8 mouse cellular contexts compared by ENCODE assay signal in the genomic region with DNA sequence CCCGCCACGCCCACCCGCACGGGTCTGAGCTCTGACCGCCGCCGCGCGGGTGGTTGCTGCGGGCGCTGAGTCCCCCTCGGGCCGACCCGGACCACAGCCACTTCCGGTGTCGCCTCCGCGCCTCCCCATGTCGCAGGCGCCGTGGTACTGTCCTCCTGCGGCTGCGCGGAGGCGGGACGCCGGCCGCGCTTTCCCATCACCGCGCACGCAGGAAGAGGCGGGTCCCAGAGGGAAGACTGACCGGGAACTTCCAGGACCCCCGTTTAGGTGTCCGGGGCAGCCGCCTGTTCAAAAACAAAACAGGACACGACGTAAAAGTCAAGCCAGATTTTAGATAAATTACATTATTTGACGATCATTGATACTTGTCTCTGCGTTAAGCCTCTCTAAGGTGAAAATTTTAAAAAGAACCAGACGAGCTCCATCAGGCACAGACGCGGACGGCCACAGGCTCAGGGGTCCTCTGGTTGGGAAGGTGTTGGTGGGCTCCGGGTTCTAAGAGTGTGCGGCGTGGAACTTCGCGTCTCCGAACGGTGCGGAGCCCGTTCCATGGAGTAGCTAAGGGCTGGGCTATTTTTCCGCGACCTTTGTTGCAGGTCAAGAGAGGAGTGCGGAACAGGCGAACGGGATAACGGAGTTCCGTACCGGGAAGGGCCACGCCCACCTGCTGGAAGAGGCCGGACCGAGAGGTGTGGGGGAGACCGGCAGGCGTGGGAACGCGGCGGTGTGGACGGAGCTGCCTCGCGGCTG. TPM values are rescaled to one million over a fixed set of nuclear protein-coding genes. Genes with fewer than 3 reads are reported as not detected.
DNase-seq lines count a peak whose midpoint lies in the region; ATAC-seq and TF ChIP-seq lines count a peak whose summit lies in the region.

A gene (minus strand): TSS at position 199 of the 750 bp plus-strand sequence.
A gene (plus strand): TSS at position 456 of the 750 bp plus-strand sequence.

- H3K79me2 ChIP-seq in C2C12 (ENCODE audit: control insufficient read depth, insufficient read depth), result peaks cover 77% of the 10 kb centered on the region

- TF ChIP-seq POLR2A in brain, embryonic 14.5 days (IDR thresholded peaks at IDR 0.05; ENCODE audit: borderline replicate concordance, extremely low read depth, insufficient read depth, insufficient read length, poor library complexity, severe bottlenecking), result peak; percentile 62

- H3K36me3 ChIP-seq in C2C12 (ENCODE audit: control insufficient read depth, insufficient read depth), result peaks cover 32% of the 10 kb centered on the region
- peaks cover 48% of the 10 kb centered on the region for H3K36me3 ChIP-seq in erythroblast, embryonic 14.5 days (ENCODE audit: control insufficient read depth)
- peaks cover 20% of the 10 kb centered on the region for H3K36me3 ChIP-seq in heart, embryonic 12.5 days
- H3K36me3 ChIP-seq in kidney, postnatal 0 days (ENCODE audit: insufficient read depth, low read length), result peaks cover 12% of the 10 kb centered on the region
- H3K36me3 ChIP-seq in liver, embryonic 11.5 days (ENCODE audit: control insufficient read depth, insufficient read depth, low read length), result peaks cover 13% of the 10 kb centered on the region
- H3K36me3 ChIP-seq in stomach, embryonic 14.5 days (ENCODE audit: control insufficient read depth, insufficient read depth, low read length), result peaks cover 13% of the 10 kb centered on the region

- H3K27ac ChIP-seq in heart, embryonic 12.5 days (ENCODE audit: poor library complexity, severe bottlenecking), result peak within 1 kb of the TSS; percentile 98
- peak within 1 kb of the TSS; percentile 95 for H3K27ac ChIP-seq in kidney, postnatal 0 days
- peak within 1 kb of the TSS; percentile 79 for H3K27ac ChIP-seq in liver, embryonic 11.5 days (ENCODE audit: low read depth, low read length)
- H3K27ac ChIP-seq in stomach, embryonic 14.5 days (ENCODE audit: low read length), result peak within 1 kb of the TSS; percentile 95

- under 1% methylated on average over 66 of the region's 73 CpGs for WGBS in heart, embryonic 12.5 days
- under 1% methylated on average over 73 of the region's 73 CpGs for WGBS in kidney, postnatal 0 days
- under 1% methylated on average over 73 of the region's 73 CpGs for WGBS in liver, embryonic 11.5 days
- under 1% methylated on average over 70 of the region's 73 CpGs for WGBS in stomach, embryonic 14.5 days

- peak within 1 kb of the TSS; percentile 84 for H3K4me2 ChIP-seq in heart, embryonic 12.5 days
- peak within 1 kb of the TSS; percentile 74 for H3K4me2 ChIP-seq in kidney, postnatal 0 days (ENCODE audit: low read length)
- peak within 1 kb of the TSS; percentile 77 for H3K4me2 ChIP-seq in liver, embryonic 11.5 days
- H3K4me2 ChIP-seq in stomach, embryonic 14.5 days (replicated peaks; ENCODE audit: low read depth, low read length), result peak within 1 kb of the TSS; percentile 68

- DNase-seq in brain, embryonic 14.5 days (ENCODE audit: low read depth), result peak; percentile 99
- peak; percentile 97 for DNase-seq in kidney, postnatal 0 days (ENCODE audit: low spot score)
- DNase-seq in liver, embryonic 11.5 days (ENCODE audit: low spot score), result peak; percentile 89
- peak; percentile 96 for DNase-seq in naive thymus-derived CD4-positive, alpha-beta T cell, adult 2 months (ENCODE audit: low read depth)

- peak within 1 kb of the TSS; percentile 98 for H3K4me3 ChIP-seq in C2C12 (ENCODE audit: insufficient read depth, poor library complexity, severe bottlenecking)
- H3K4me3 ChIP-seq in erythroblast, embryonic 14.5 days (replicated peaks), result peak within 1 kb of the TSS; percentile 100
- H3K4me3 ChIP-seq in heart, embryonic 12.5 days, result peak within 1 kb of the TSS; percentile 86
- peak within 1 kb of the TSS; percentile 76 for H3K4me3 ChIP-seq in kidney, postnatal 0 days (replicated peaks; ENCODE audit: low read depth, low read length)
- peak within 1 kb of the TSS; percentile 73 for H3K4me3 ChIP-seq in liver, embryonic 11.5 days (ENCODE audit: low read depth, low read length)
- H3K4me3 ChIP-seq in stomach, embryonic 14.5 days (ENCODE audit: low read depth, low read length), result peak within 1 kb of the TSS; percentile 87

- H3K27me3 ChIP-seq in C2C12 (ENCODE audit: control insufficient read depth, insufficient read depth, insufficient read length), result no peaks in the 10 kb centered on the region
- no peaks in the 10 kb centered on the region for H3K27me3 ChIP-seq in erythroblast, embryonic 14.5 days (ENCODE audit: control insufficient read depth)
- no peaks in the 10 kb centered on the region for H3K27me3 ChIP-seq in heart, embryonic 12.5 days (replicated peaks)
- no peaks in the 10 kb centered on the region for H3K27me3 ChIP-seq in kidney, postnatal 0 days (ENCODE audit: insufficient read depth, low read length)
- H3K27me3 ChIP-seq in liver, embryonic 11.5 days (replicated peaks; ENCODE audit: control insufficient read depth, insufficient read depth, low read length), result no peaks in the 10 kb centered on the region
- no peaks in the 10 kb centered on the region for H3K27me3 ChIP-seq in stomach, embryonic 14.5 days (ENCODE audit: control insufficient read depth, insufficient read depth, low read length)

- TF ChIP-seq CTCF in C2C12 (IDR thresholded peaks at IDR 0.05; ENCODE audit: control insufficient read depth, insufficient read depth, insufficient read length), result no peak
- TF ChIP-seq CTCF in brain, embryonic 14.5 days (IDR thresholded peaks at IDR 0.05; ENCODE audit: borderline replicate concordance, extremely low read depth, insufficient read depth, insufficient read length), result no peak
- no peak for TF ChIP-seq CTCF in kidney, postnatal 0 days (IDR thresholded peaks at IDR 0.05; ENCODE audit: low read depth)

- peak within 1 kb of the TSS; percentile 96 for H3K9ac ChIP-seq in heart, embryonic 12.5 days
- H3K9ac ChIP-seq in kidney, postnatal 0 days (ENCODE audit: low read depth, low read length), result peak within 1 kb of the TSS; percentile 87
- peak within 1 kb of the TSS; percentile 81 for H3K9ac ChIP-seq in liver, embryonic 11.5 days (ENCODE audit: low read depth, low read length)
- H3K9ac ChIP-seq in stomach, embryonic 14.5 days (replicated peaks; ENCODE audit: low read depth, low read length), result peak within 1 kb of the TSS; percentile 82

- H3ac ChIP-seq in C2C12 (ENCODE audit: control insufficient read depth, insufficient read length, low read depth), result peak within 1 kb of the TSS; percentile 97

- peaks cover 67% of the 10 kb centered on the region for H3K79me3 ChIP-seq in C2C12 (ENCODE audit: low read depth)

- peaks cover 58% of the 10 kb centered on the region for H3K4me1 ChIP-seq in erythroblast, embryonic 14.5 days (ENCODE audit: control insufficient read depth)
- peaks cover 43% of the 10 kb centered on the region for H3K4me1 ChIP-seq in heart, embryonic 12.5 days (replicated peaks)
- H3K4me1 ChIP-seq in kidney, postnatal 0 days (replicated peaks; ENCODE audit: insufficient read depth, low read length), result peaks cover 9% of the 10 kb centered on the region; the same call in 1 of the 2 replicates
- H3K4me1 ChIP-seq in liver, embryonic 11.5 days (replicated peaks; ENCODE audit: control insufficient read depth, insufficient read depth, low read length), result peaks cover 37% of the 10 kb centered on the region
- peaks cover 32% of the 10 kb centered on the region for H3K4me1 ChIP-seq in stomach, embryonic 14.5 days (ENCODE audit: control insufficient read depth, insufficient read depth, low read length)

- no peaks in the 10 kb centered on the region for H3K9me3 ChIP-seq in erythroblast, embryonic 14.5 days (ENCODE audit: control insufficient read depth, low read length)
- H3K9me3 ChIP-seq in heart, embryonic 12.5 days (replicated peaks), result no peaks in the 10 kb centered on the region
- no peaks in the 10 kb centered on the region for H3K9me3 ChIP-seq in kidney, postnatal 0 days (replicated peaks; ENCODE audit: low read length)
- H3K9me3 ChIP-seq in liver, embryonic 11.5 days (ENCODE audit: control insufficient read depth, low read length), result no peaks in the 10 kb centered on the region
- H3K9me3 ChIP-seq in stomach, embryonic 14.5 days (ENCODE audit: control insufficient read depth, low read depth, low read length), result no peaks in the 10 kb centered on the region

- ATAC-seq in heart, embryonic 12.5 days (ENCODE audit: insufficient number of reproducible peaks, low FRiP score), result peak; percentile 92
- ATAC-seq in kidney, postnatal 0 days (replicated peaks; ENCODE audit: low FRiP score, low read depth), result peak; percentile 93
- peak; percentile 86 for ATAC-seq in liver, embryonic 11.5 days (replicated peaks; ENCODE audit: low FRiP score)
- ATAC-seq in stomach, embryonic 14.5 days (ENCODE audit: insufficient number of reproducible peaks, insufficient read depth, low FRiP score, low read depth), result peak; percentile 93

TF ChIP-seq in C2C12, 6 proteins besides CTCF, POLR2A, EP300 and RAD21:
- TF ChIP-seq MAX (IDR thresholded peaks at IDR 0.05) (peak; percentile 97), CEBPB (IDR thresholded peaks at IDR 0.05; ENCODE audit: low read depth) (no peak)

RNA-seq across cellular contexts. Expression of the first gene that starts in this region (rescaled TPM):
- 40.1 TPM for polyA plus RNA-seq in C2C12 (2012; fragmentation: generic; extraction: Trizol)
- 30.2 and 37.4 TPM in 2 replicates for polyA plus RNA-seq in brain, embryonic 14.5 days (2012; rRNA removed)
- 46.7 and 53.9 TPM in 2 replicates for polyA plus RNA-seq in erythroblast, embryonic 14.5 days (2012)
- polyA plus RNA-seq in heart, embryonic 12.5 days (2016; fragmentation: Nextera tagmentation; extraction: Ambion mirVana), result 53.0 and 53.3 TPM in 2 replicates
- polyA plus RNA-seq in kidney, postnatal 0 days (2015; fragmentation: Nextera tagmentation; extraction: Ambion mirVana), result 49.7 and 49.9 TPM in 2 replicates
- polyA plus RNA-seq in liver, embryonic 11.5 days (2014; fragmentation: Nextera tagmentation; extraction: Ambion mirVana), result 58.7 and 62.3 TPM in 2 replicates
- 46.8 and 51.2 TPM in 2 replicates for polyA plus RNA-seq in stomach, embryonic 14.5 days (2014; fragmentation: Nextera tagmentation; extraction: Ambion mirVana)

RNA-seq across cellular contexts. Expression of the second gene that starts in this region (rescaled TPM):
- 11.7 TPM for polyA plus RNA-seq in C2C12 (2012; fragmentation: generic; extraction: Trizol)
- 31.4 and 34.3 TPM in 2 replicates for polyA plus RNA-seq in brain, embryonic 14.5 days (2012; rRNA removed)
- polyA plus RNA-seq in erythroblast, embryonic 14.5 days (2012), result 0.38 and 0.43 TPM in 2 replicates
- 19.0 and 20.7 TPM in 2 replicates for polyA plus RNA-seq in heart, embryonic 12.5 days (2016; fragmentation: Nextera tagmentation; extraction: Ambion mirVana)
- 17.2 and 18.8 TPM in 2 replicates for polyA plus RNA-seq in kidney, postnatal 0 days (2015; fragmentation: Nextera tagmentation; extraction: Ambion mirVana)
- 22.4 and 22.9 TPM in 2 replicates for polyA plus RNA-seq in liver, embryonic 11.5 days (2014; fragmentation: Nextera tagmentation; extraction: Ambion mirVana)
- 21.3 and 25.4 TPM in 2 replicates for polyA plus RNA-seq in stomach, embryonic 14.5 days (2014; fragmentation: Nextera tagmentation; extraction: Ambion mirVana)

Comparison
In these comparisons a context has a peak if more than half of its experiments do, and no peak if none do; other contexts are left out.
1. Peak in every context shown above with its lines: DNase-seq, ATAC-seq, H3K4me3 ChIP-seq and H3K27ac ChIP-seq.